Mouse (Mus musculus): ENCODE results near the gene Sars.

The Sars gene

DNA sequence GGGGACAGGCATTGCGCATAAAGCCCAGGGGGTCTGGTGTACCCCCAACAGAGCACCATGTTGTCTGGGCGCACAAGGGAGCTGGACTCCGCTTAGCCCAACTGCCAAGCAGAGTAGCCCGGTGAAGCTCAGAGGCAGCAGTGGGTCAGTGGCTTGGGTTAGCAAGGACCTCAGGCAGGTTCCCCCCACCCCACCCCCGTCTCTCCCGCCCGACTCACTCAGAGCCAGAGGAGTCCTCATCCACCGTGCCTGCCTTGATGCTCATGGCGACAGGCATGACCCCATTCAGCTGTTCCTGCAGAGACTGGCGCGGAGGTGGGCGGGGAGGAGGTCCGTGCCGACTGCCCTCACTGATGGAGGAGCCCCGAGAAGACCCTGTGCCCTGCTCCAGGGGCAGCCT is 52.2 kb downstream of the Sars start:
- DNase-seq (ENCODE audit: low read depth in 1 of 2, low spot score in 2 of 2), result no peak

DNA sequence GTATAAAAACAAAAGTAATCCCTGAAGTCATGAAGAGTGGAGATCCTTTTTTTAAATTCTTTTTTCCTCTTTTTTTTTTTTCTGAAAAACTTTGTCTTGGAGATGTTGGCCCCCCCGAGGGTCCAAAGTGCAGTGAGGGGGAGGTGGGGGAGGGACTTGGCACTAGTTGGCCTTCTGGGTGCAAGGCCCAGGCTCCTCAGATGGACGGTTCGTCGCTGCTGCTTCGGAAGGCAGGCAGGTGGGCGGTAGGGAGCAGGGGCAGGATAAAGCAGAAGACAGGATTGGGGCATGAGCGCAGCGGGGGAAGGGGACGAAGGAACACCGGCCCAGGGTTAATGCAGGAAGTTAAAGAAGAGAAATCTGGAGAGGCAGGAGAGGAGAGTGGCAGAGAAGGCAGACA is 52.7 kb downstream of the Sars start:
- DNase-seq (ENCODE audit: low read depth in 1 of 2, low spot score in 2 of 2), result no peak

- DNase-seq (ENCODE audit: low read depth in 1 of 2, low spot score in 2 of 2), result peak; percentile 93 to 94
Measured at GRCm38 (mm10) chr3:108389111-108389545, 55.9 kb downstream of the Sars start.

GRCm38 (mm10) chr3:108386186-108386585 is 58.8 kb downstream of the Sars start:
- no peak for DNase-seq (ENCODE audit: low read depth in 1 of 2, low spot score in 2 of 2)

DNA sequence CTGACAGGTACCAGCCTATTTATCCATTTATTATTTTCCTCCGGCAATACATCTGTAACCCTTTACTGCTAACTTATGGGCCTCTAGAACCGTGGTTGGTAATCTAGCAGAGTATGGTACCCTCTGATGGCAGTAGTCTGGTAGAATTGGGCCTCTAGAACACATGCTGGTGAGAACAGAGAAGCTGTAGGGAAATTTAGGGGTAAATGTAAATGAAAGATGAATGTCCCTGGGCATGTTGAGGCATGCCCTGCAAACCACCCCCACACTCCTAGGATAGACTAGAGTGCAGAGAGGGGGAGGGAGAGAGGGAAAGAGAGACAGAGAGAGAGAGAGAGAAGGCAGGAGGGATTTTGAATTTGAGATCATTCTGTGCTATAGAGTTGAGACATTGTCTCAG is 60.6 kb downstream of the Sars start:
- no peak for DNase-seq (ENCODE audit: low read depth in 1 of 2, low spot score in 2 of 2)

- peak; percentile 14 to 34 for DNase-seq (ENCODE audit: low read depth in 1 of 2, low spot score in 2 of 2)
Measured at GRCm38 (mm10) chr3:108383485-108384354, 61.3 kb downstream of the Sars start, which contains the start of gene Psrc1. Psrc1 (plus strand) TSS chr3:108383839.

DNA sequence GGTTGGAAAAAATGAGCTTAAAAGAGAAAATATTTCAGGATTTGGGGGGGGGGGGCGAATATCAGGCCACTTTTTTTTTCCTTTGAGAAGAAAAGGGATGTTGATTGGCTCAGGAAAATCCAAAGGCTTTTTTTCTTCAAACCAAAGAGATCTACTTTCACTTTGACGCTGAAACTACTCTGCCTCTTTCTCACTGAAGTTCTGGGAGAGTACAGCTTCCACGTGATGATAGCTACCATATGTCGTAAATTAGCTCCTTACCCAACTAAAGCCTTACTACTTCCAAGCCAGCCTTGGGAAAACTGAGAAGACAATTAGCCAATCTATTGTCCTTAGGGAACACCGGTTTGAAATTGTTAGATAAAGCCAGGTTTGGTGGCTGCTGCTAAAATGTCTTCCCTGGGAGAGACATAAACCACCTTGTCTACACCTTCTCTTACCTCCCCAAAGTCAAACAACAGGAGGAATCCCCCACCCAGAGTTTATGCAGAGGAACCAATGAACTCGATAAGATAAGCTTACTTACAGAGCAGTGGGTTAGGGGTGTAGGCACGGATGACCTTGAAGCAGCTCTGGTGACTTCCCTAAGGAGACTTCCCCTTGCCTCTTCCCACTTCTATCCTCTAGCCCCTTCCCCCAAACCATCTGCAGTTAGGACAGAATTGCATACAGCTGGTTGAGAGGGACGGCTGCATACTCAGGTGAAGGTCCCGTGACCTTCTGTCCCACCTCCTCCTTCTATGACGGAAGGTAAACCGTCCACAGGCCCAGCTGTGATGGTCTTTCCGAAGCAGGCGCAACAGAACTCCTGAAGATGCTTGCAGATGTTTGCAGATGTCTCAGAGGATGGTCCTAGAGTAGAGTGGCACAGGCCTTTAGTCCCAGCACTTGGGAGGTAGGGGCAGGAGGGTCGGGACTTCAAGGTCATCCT is 62.8 kb downstream of the Sars start:
- no peak for DNase-seq (ENCODE audit: low read depth in 1 of 2, low spot score in 2 of 2)

- DNase-seq (ENCODE audit: low read depth in 1 of 2, low spot score in 2 of 2), result no peak
Measured at GRCm38 (mm10) chr3:108380695-108381094, 64.3 kb downstream of the Sars start.

- no peak for DNase-seq (ENCODE audit: low read depth in 1 of 2, low spot score in 2 of 2)
Measured at GRCm38 (mm10) chr3:108378875-108379663, 65.9 kb downstream of the Sars start.

Measured in monocyte, adult 2 months (primary cell).